In genomic region chr10:86336506-86336905, GRCm38 (mm10) we compare ENCODE assay signal across 18 mouse cellular contexts. TPM values are rescaled to one million over a fixed set of nuclear protein-coding genes. Genes with fewer than 3 reads are reported as not detected.
A peak's percentile ranks its signal among the peaks of the same experiment; 100 is the strongest.
DNase-seq lines count a peak whose midpoint lies in the region; ATAC-seq and TF ChIP-seq lines count a peak whose summit lies in the region.
"Had no signal": no experiment of that assay in that cellular context is flagged by ENCODE, and none has a peak within 500 bp of the region (broad histone marks: within the 10 kb centered on the region; RNA-seq: fewer than 3 reads in every experiment).

No protein-coding gene starts in this region.

- TF ChIP-seq CTCF in lung, postnatal 0 days (IDR thresholded peaks at IDR 0.05): no peak

- peaks cover 100% of the 10 kb centered on the region for H3K4me1 ChIP-seq in heart, embryonic 13.5 days
- peaks cover 79% of the 10 kb centered on the region for H3K4me1 ChIP-seq in lung, embryonic 16.5 days (replicated peaks; ENCODE audit: control insufficient read depth, insufficient read depth, low read length)
- peaks cover 54% of the 10 kb centered on the region for H3K4me1 ChIP-seq in lung, postnatal 0 days (ENCODE audit: insufficient read depth, low read depth, low read length)

- TF ChIP-seq EP300 in lung, postnatal 0 days (IDR thresholded peaks at IDR 0.05): no peak

- ATAC-seq in heart, embryonic 13.5 days (ENCODE audit: extremely low read depth, insufficient number of reproducible peaks, low FRiP score, low TSS enrichment): no peak
- no peak for ATAC-seq in lung, embryonic 16.5 days (ENCODE audit: low read depth)
- no peak for ATAC-seq in lung, postnatal 0 days
- ATAC-seq: CD4-positive, CD25-positive, alpha-beta regulatory T cell, adult 4 months; forebrain, embryonic 16.5 days; liver, embryonic 12.5 days had no signal

- no peak overlapping the region for H3K4me3 ChIP-seq in heart, embryonic 13.5 days
- no peak overlapping the region for H3K4me3 ChIP-seq in lung, embryonic 16.5 days (ENCODE audit: low read length)
- no peak overlapping the region for H3K4me3 ChIP-seq in lung, postnatal 0 days (ENCODE audit: low read depth, low read length)
- H3K4me3 ChIP-seq: embryonic facial prominence, embryonic 12.5 days; heart, embryonic 15.5 days; layer of hippocampus, adult 2 months; liver, embryonic 12.5 days; midbrain, embryonic 12.5 days had no signal

- peaks cover 16% of the 10 kb centered on the region for H3K36me3 ChIP-seq in heart, embryonic 13.5 days
- no peaks in the 10 kb centered on the region for H3K36me3 ChIP-seq in lung, embryonic 16.5 days (ENCODE audit: control insufficient read depth, insufficient read depth, low read length)
- H3K36me3 ChIP-seq in lung, postnatal 0 days (ENCODE audit: insufficient read depth, low read length): no peaks in the 10 kb centered on the region
- H3K36me3 ChIP-seq: embryonic facial prominence, embryonic 12.5 days; heart, embryonic 15.5 days; liver, embryonic 12.5 days; midbrain, embryonic 12.5 days had no signal

- H3K9ac ChIP-seq in heart, embryonic 13.5 days: no peak overlapping the region; the same call in 1 of the 2 replicates
- H3K9ac ChIP-seq in lung, embryonic 16.5 days (ENCODE audit: low read length): no peak overlapping the region
- H3K9ac ChIP-seq in lung, postnatal 0 days (replicated peaks; ENCODE audit: low read depth): no peak overlapping the region
- H3K9ac ChIP-seq: embryonic facial prominence, embryonic 12.5 days; heart, embryonic 15.5 days; liver, embryonic 12.5 days; midbrain, embryonic 12.5 days had no signal

- no peaks in the 10 kb centered on the region for H3K27me3 ChIP-seq in heart, embryonic 13.5 days (replicated peaks)
- no peaks in the 10 kb centered on the region for H3K27me3 ChIP-seq in lung, embryonic 16.5 days (ENCODE audit: control insufficient read depth, insufficient read depth, low read depth, low read length)
- no peaks in the 10 kb centered on the region for H3K27me3 ChIP-seq in lung, postnatal 0 days (replicated peaks; ENCODE audit: insufficient read depth, low read length)
- H3K27me3 ChIP-seq: embryonic facial prominence, embryonic 12.5 days; heart, embryonic 15.5 days; midbrain, embryonic 12.5 days had no signal

- intact Hi-C loops in heart, postnatal 36 days (cut with DNase I): no loop called here

- no peaks in the 10 kb centered on the region for H3K9me3 ChIP-seq in heart, embryonic 13.5 days
- H3K9me3 ChIP-seq in lung, embryonic 16.5 days (ENCODE audit: control insufficient read depth, low read length): no peaks in the 10 kb centered on the region
- no peaks in the 10 kb centered on the region for H3K9me3 ChIP-seq in lung, postnatal 0 days (ENCODE audit: low read length)
- H3K9me3 ChIP-seq: embryonic facial prominence, embryonic 12.5 days; heart, embryonic 15.5 days; liver, embryonic 12.5 days; midbrain, embryonic 12.5 days had no signal

- WGBS in heart, embryonic 13.5 days: 33% methylated on average over 1 of the region's 1 CpGs
- WGBS in lung, embryonic 16.5 days: 12% methylated on average over 1 of the region's 1 CpGs
- WGBS in lung, postnatal 0 days: 10% methylated on average over 1 of the region's 1 CpGs

- no peak overlapping the region for H3K4me2 ChIP-seq in heart, embryonic 13.5 days
- H3K4me2 ChIP-seq in lung, embryonic 16.5 days (ENCODE audit: low read depth, low read length): no peak overlapping the region
- no peak overlapping the region for H3K4me2 ChIP-seq in lung, postnatal 0 days (replicated peaks; ENCODE audit: low read depth, low read length)
- H3K4me2 ChIP-seq: embryonic facial prominence, embryonic 12.5 days; heart, embryonic 15.5 days; liver, embryonic 12.5 days; midbrain, embryonic 12.5 days had no signal

- H3K27ac ChIP-seq in heart, embryonic 13.5 days (replicated peaks): 0 out of 2 replicates have a peak overlapping the region, but pooled peaks have one; percentile 26
- peak overlapping the region; percentile 25 for H3K27ac ChIP-seq in lung, embryonic 16.5 days (ENCODE audit: low read length)
- no peak overlapping the region; the same call in 1 of the 2 replicates for H3K27ac ChIP-seq in lung, postnatal 0 days (ENCODE audit: low read length)
- H3K27ac ChIP-seq: embryonic facial prominence, embryonic 12.5 days; heart, embryonic 15.5 days; kidney, postnatal 0 days; liver, embryonic 12.5 days; midbrain, embryonic 12.5 days had no signal

- no peak for DNase-seq in heart, postnatal 36 days
- DNase-seq in lung, postnatal 0 days (ENCODE audit: low spot score): no peak
- peak; percentile 80 for DNase-seq in NIH3T3 (ENCODE audit: low read depth)
- peak; percentile 54 for DNase-seq in fibroblast of lung, adult 2 months (ENCODE audit: low read depth)
- no peak for DNase-seq in thymus, postnatal 0 days (ENCODE audit: low spot score)
- DNase-seq: cerebellum, adult 9-10 months; kidney, adult 11 months; thymus, postnatal 36 days had no signal

RNA-seq across cellular contexts. Expression of gene Timp3, which starts 36.3 kb away (rescaled TPM):
- polyA plus RNA-seq in heart, embryonic 13.5 days (2015; fragmentation: Nextera tagmentation; extraction: Ambion mirVana): 65.6 and 69.3 TPM in 2 replicates
- 100 to 1,000 TPM; 165 to 209 TPM for total RNA-seq in heart, postnatal 36 days (2021)
- polyA plus RNA-seq in lung, embryonic 16.5 days (2015; fragmentation: Nextera tagmentation; extraction: Ambion mirVana): 90.5 and 107 TPM in 2 replicates
- polyA plus RNA-seq in lung, postnatal 0 days (2015; fragmentation: Nextera tagmentation; extraction: Ambion mirVana): 207 and 208 TPM in 2 replicates
- 18.2 and 25.2 TPM in 2 replicates for polyA plus RNA-seq in thymus, postnatal 0 days (2015; fragmentation: Nextera tagmentation; extraction: Ambion mirVana)
- polyA plus RNA-seq: CD4-positive, CD25-positive, alpha-beta regulatory T cell, adult 4 months had no signal

Comparison
In these comparisons a context has a peak if more than half of its experiments do, and no peak if none do; other contexts are left out.
1. DNase-seq: peak in NIH3T3 (single experiment) and fibroblast of lung, adult 2 months (single experiment); none in heart, postnatal 36 days (0 of 2), lung, postnatal 0 days (single experiment) and thymus, postnatal 0 days (single experiment).